Mouse (Mus musculus): ENCODE measurements around the gene Sike1.
A peak's percentile ranks its signal among the peaks of the same experiment; 100 is the strongest.

Gene Sike1

DNA sequence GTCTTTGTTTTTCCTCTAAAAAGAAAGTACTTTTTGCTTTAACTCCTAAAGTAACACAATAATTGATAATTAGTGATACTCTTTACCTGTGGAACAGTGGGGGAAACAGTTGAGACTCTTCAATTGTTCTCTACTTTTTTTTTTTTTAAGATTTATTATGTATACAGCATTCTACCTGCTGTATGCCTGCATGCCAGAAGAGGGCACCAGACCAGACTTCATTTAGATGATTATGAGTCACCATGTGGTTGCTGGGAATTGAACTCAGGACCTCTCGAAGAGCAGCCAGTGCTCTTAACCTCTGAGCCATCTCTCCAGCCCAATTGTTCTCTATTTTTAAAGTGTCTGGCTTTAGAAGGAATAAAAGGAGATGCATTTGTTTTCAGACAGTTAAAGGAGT, 30.7 kb downstream of the Sike1 start:
- DNase-seq (ENCODE audit: low spot score in 2 of 2), result no peak

DNA sequence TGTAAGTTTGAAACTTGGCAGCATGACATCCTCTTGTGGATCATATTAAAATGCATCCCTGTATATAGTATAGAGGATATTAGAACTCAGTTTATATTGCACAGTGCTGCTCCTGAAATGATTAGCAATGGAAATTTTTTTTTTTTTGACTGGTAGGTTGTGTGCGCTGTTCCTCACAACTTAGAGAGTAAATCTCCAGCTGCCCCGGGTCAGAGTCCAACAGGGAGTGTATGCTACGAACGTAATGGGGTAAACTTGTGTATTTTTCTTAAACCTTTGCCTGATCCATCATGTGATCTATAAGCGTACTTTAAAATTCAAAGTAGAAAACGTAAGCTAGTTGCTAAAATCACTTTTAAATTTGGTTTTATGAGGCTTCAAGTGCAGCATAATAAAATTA, 44.8 kb downstream of the Sike1 start:
- DNase-seq (ENCODE audit: low spot score in 2 of 2), result no peak

DNA sequence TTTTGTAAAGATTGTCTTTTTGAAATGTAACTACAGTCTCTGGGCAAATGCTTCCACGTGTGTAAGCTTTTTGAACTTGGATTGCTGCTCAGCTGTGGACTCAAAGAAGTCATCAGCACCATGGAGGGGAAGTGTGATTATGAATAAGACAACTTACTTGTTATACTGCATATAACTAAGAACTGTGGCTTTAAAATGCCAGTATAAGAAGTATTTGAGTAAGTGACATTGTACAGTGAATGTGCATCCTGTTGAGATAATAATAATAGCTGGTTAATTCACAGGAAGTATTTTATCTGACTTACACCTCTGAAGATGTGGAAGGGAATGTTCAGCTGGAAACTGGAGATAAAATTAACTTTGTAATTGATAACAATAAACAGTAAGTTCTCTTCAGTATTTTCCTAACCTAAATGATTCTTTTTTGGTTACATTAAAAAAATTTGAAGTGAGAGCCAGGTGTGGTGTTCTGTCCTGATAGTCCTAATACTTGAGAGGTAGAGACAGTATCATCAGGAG, 45.4 kb downstream of the Sike1 start:
- DNase-seq (ENCODE audit: low spot score in 2 of 2), result no peak

- no peak for DNase-seq (ENCODE audit: low spot score in 2 of 2)
Observed at GRCm38 (mm10) chr3:103056016-103056595, 60.6 kb downstream of the Sike1 start.

DNA sequence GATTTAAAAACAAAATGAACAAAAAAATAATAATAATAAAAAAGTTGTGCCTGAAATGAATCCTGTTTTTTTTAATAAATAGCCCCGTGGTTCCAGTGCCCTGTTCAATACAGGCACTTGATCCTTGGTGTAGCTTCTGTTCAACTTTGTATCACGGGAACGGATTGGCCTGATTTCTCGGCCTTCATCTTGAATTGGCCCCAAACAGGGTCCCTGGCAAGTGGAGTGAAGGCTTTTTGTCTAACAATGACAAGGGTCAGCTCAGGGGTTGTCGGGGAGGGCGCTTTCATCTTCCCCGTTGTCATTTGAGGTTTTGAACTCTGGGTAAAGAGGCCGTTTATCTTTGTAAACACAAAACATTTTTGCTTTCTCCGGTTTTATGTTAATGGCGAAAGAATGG, 62.2 kb downstream of the Sike1 start:
- peak; percentile 13 to 17 for DNase-seq (ENCODE audit: low spot score in 2 of 2)

Measured in right cerebral cortex, adult 2 months (tissue).